Mouse (Mus musculus) small intestine, adult 2 months (tissue): Measurements from ENCODE around the gene Polr2j.

Experiments used
- CTCF ChIP-seq: fragments of 200-500 bp; IDR thresholded peaks from 2 replicates; pipeline ENCODE4 v1.5.1; 2012; ENCODE audit warnings: low read depth, mild to moderate bottlenecking, control low read depth, inconsistent platforms, low read length, moderate library complexity, mixed read lengths; ENCODE audit not compliant: insufficient replicate concordance, insufficient read length; ENCODE audit errors: extremely low read depth
- POLR2A ChIP-seq: fragments of 200-500 bp; IDR thresholded peaks from 2 replicates; pipeline ENCODE4 v1.6.1; 2012; ENCODE audit warnings: low read depth, mild to moderate bottlenecking, control low read depth, inconsistent platforms, low read length, moderate library complexity

DNA sequence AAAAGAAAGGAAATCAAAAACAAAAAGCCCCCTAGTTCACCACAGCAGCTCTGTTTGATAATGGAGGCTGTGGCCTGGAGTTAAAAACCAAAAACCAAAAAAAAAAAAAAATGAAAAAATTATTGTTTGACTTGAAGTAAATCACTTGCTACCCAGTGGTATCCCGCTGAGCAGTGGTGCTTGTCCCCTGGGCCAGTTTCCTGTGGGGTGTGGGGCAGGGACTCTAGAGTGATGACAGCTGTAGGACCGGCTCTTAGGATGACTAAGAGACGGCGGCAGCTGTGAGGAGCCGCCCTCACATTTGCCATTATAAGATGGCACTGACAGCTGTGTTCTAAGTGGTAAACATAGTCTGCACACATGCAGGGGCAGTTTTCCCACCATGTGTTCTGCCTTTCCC lies 39.0 kb downstream of the Polr2j start:
- no peak for TF ChIP-seq CTCF
- no peak for TF ChIP-seq POLR2A
